Comparison of ENCODE assay signal across 8 mouse cellular contexts in the genomic region with DNA sequence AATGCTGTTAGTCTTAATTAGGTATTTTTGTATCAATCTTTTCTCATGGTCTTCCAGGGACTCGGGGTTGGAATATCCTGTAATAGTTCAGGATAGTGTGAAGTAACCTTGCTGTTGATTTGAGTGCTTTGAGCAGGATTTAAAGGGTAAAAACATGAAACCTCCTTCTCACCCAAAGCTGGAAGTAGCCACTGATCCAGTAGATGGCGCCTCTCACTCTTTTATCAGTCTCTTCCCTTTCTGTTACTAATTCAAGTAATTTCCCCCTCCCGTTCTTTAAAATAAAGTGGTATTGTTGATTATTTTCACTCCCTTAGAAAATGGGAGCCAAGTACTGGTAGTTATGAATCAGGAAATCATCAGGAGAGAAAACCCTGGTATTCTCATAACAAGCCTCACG. TPM values are rescaled to one million over a fixed set of nuclear protein-coding genes. Genes with fewer than 3 reads are reported as not detected.
DNase-seq lines count a peak whose midpoint lies in the region; ATAC-seq and TF ChIP-seq lines count a peak whose summit lies in the region.

No protein-coding gene starts in this region.

- H3K4me3 ChIP-seq in kidney, adult 2 months (ENCODE audit: insufficient read depth, low read depth, low read length): no peak overlapping the region
- H3K4me3 ChIP-seq in kidney, embryonic 16.5 days (ENCODE audit: low read length): no peak overlapping the region
- H3K4me3 ChIP-seq in thymus, adult 2 months (ENCODE audit: control insufficient read depth, insufficient read depth, low read length): no peak overlapping the region
- no peak overlapping the region for H3K4me3 ChIP-seq in forebrain, embryonic 16.5 days (replicated peaks; ENCODE audit: low read length)

- no peak for ATAC-seq in kidney, embryonic 16.5 days (ENCODE audit: low FRiP score, low TSS enrichment)
- ATAC-seq in forebrain, embryonic 16.5 days: no peak

- H3K27me3 ChIP-seq in kidney, adult 2 months (replicated peaks; ENCODE audit: control insufficient read depth, insufficient read depth, low read length): no peaks in the 10 kb centered on the region
- no peaks in the 10 kb centered on the region for H3K27me3 ChIP-seq in kidney, embryonic 16.5 days (ENCODE audit: insufficient read depth, low read length)
- H3K27me3 ChIP-seq in thymus, adult 2 months (ENCODE audit: control insufficient read depth, insufficient read depth, low read length): no peaks in the 10 kb centered on the region
- no peaks in the 10 kb centered on the region; the same call in 1 of the 2 replicates for H3K27me3 ChIP-seq in splenic B cell, adult 2 months (ENCODE audit: control insufficient read depth, insufficient read depth, low read length, poor library complexity, severe bottlenecking)
- H3K27me3 ChIP-seq in forebrain, embryonic 16.5 days (replicated peaks; ENCODE audit: control insufficient read depth, insufficient read depth, low read length): no peaks in the 10 kb centered on the region

- TF ChIP-seq CTCF in kidney, adult 2 months (conservative IDR thresholded peaks at IDR 0.05; ENCODE audit: insufficient read depth, insufficient read length, low read depth, low read length): 0 out of 2 replicates have a peak, but pooled peaks have one; percentile 5
- no peak for TF ChIP-seq CTCF in thymus, adult 2 months (IDR thresholded peaks at IDR 0.05; ENCODE audit: borderline replicate concordance, control insufficient read depth, extremely low read depth, insufficient read depth, low read length, poor library complexity)

- H3K4me1 ChIP-seq in kidney, adult 2 months (ENCODE audit: control insufficient read depth, insufficient read depth, low read length): no peaks in the 10 kb centered on the region
- H3K4me1 ChIP-seq in kidney, embryonic 16.5 days (ENCODE audit: insufficient read depth, low read length): peaks cover 5% of the 10 kb centered on the region
- H3K4me1 ChIP-seq in thymus, adult 2 months (replicated peaks; ENCODE audit: control insufficient read depth, insufficient read depth, low read length): no peaks in the 10 kb centered on the region
- peaks cover 2% of the 10 kb centered on the region; the same call in 1 of the 2 replicates for H3K4me1 ChIP-seq in forebrain, embryonic 16.5 days (replicated peaks; ENCODE audit: control insufficient read depth, insufficient read depth, low read length)

- WGBS in kidney, adult 2 months: 38% methylated on average over 4 of the region's 4 CpGs
- 47% methylated on average over 4 of the region's 4 CpGs for WGBS in kidney, embryonic 16.5 days
- WGBS in thymus, adult 2 months: 45% methylated on average over 4 of the region's 4 CpGs
- WGBS in forebrain, embryonic 16.5 days: 42% methylated on average over 4 of the region's 4 CpGs

- DNase-seq in kidney, adult 2 months: peak; percentile 41
- peak; percentile 42 for DNase-seq in thymus, adult 2 months
- DNase-seq in thymus, postnatal 36 days: no peak
- DNase-seq in embryo, embryonic 11 days: peak; percentile 60
- DNase-seq in splenic B cell, adult 2 months (ENCODE audit: low read depth, low spot score): peak; percentile 74
- DNase-seq in cerebellum, adult 11-12 months: no peak

- no peak overlapping the region for H3K4me2 ChIP-seq in kidney, embryonic 16.5 days (replicated peaks; ENCODE audit: low read depth, low read length)
- H3K4me2 ChIP-seq in forebrain, embryonic 16.5 days (ENCODE audit: low read length): no peak overlapping the region

- H3K9ac ChIP-seq in kidney, embryonic 16.5 days (replicated peaks; ENCODE audit: low read length): no peak overlapping the region
- H3K9ac ChIP-seq in forebrain, embryonic 16.5 days (replicated peaks; ENCODE audit: low read depth, low read length): no peak overlapping the region

- H3K36me3 ChIP-seq in kidney, adult 2 months (ENCODE audit: control insufficient read depth, insufficient read depth, low read length): no peaks in the 10 kb centered on the region
- H3K36me3 ChIP-seq in kidney, embryonic 16.5 days (ENCODE audit: insufficient read depth, low read length): peaks cover 21% of the 10 kb centered on the region
- H3K36me3 ChIP-seq in thymus, adult 2 months (ENCODE audit: control insufficient read depth, insufficient read depth, low read length): peaks cover 9% of the 10 kb centered on the region; the same call in 1 of the 2 replicates
- peaks cover 3% of the 10 kb centered on the region for H3K36me3 ChIP-seq in splenic B cell, adult 2 months (ENCODE audit: control insufficient read depth, insufficient read depth, low read length, poor library complexity, severe bottlenecking)
- H3K36me3 ChIP-seq in forebrain, embryonic 16.5 days (ENCODE audit: control insufficient read depth, insufficient read depth): peaks cover 6% of the 10 kb centered on the region

- no peak for TF ChIP-seq POLR2A in kidney, adult 2 months (IDR thresholded peaks at IDR 0.05; ENCODE audit: low read depth, low read length)
- no peak for TF ChIP-seq POLR2A in thymus, adult 2 months (IDR thresholded peaks at IDR 0.05; ENCODE audit: control insufficient read depth, extremely low read depth, insufficient read depth, low read length, poor library complexity)

- H3K9me3 ChIP-seq in kidney, embryonic 16.5 days (ENCODE audit: low read length): no peaks in the 10 kb centered on the region
- no peaks in the 10 kb centered on the region for H3K9me3 ChIP-seq in forebrain, embryonic 16.5 days (ENCODE audit: control insufficient read depth, low read length)

- no peak overlapping the region for H3K27ac ChIP-seq in kidney, adult 2 months (ENCODE audit: insufficient read depth, low read depth, low read length)
- no peak overlapping the region for H3K27ac ChIP-seq in kidney, embryonic 16.5 days (ENCODE audit: low read length)
- no peak overlapping the region for H3K27ac ChIP-seq in thymus, adult 2 months (ENCODE audit: control insufficient read depth, insufficient read depth, low read length)
- no peak overlapping the region for H3K27ac ChIP-seq in forebrain, embryonic 16.5 days (ENCODE audit: low read length)

RNA-seq across cellular contexts. Expression of gene Knl1, which starts 6.0 kb away (rescaled TPM):
- polyA plus RNA-seq in kidney, adult 2 months (2012; rRNA removed): 0.03 and 0.05 TPM in 2 replicates
- 38.3 and 47.0 TPM in 2 replicates for polyA plus RNA-seq in kidney, embryonic 16.5 days (2015; fragmentation: Nextera tagmentation; extraction: Ambion mirVana)
- 3.8 and 4.8 TPM in 2 replicates for polyA plus RNA-seq in thymus, adult 2 months (2012; rRNA removed)
- polyA plus RNA-seq in forebrain, embryonic 16.5 days (2015; fragmentation: Nextera tagmentation; extraction: Ambion mirVana): 23.9 and 26.2 TPM in 2 replicates

RNA-seq across cellular contexts. Expression of gene Rpusd2, which starts 6.3 kb away (rescaled TPM):
- polyA plus RNA-seq in kidney, adult 2 months (2012; rRNA removed): 3.6 and 4.0 TPM in 2 replicates
- polyA plus RNA-seq in kidney, embryonic 16.5 days (2015; fragmentation: Nextera tagmentation; extraction: Ambion mirVana): 4.5 and 5.3 TPM in 2 replicates
- 7.8 and 10.4 TPM in 2 replicates for polyA plus RNA-seq in thymus, adult 2 months (2012; rRNA removed)
- polyA plus RNA-seq in forebrain, embryonic 16.5 days (2015; fragmentation: Nextera tagmentation; extraction: Ambion mirVana): 5.0 and 5.1 TPM in 2 replicates

RNA-seq across cellular contexts. Expression of gene Ccdc32, which starts 11.7 kb away (rescaled TPM):
- polyA plus RNA-seq in kidney, adult 2 months (2012; rRNA removed): 9.5 and 11.9 TPM in 2 replicates
- 23.3 and 26.9 TPM in 2 replicates for polyA plus RNA-seq in kidney, embryonic 16.5 days (2015; fragmentation: Nextera tagmentation; extraction: Ambion mirVana)
- polyA plus RNA-seq in thymus, adult 2 months (2012; rRNA removed): 6.1 and 7.1 TPM in 2 replicates
- polyA plus RNA-seq in forebrain, embryonic 16.5 days (2015; fragmentation: Nextera tagmentation; extraction: Ambion mirVana): 41.6 and 46.1 TPM in 2 replicates

Comparison
In these comparisons a context has a peak if more than half of its experiments do, and no peak if none do; other contexts are left out.
1. DNase-seq: peak in kidney, adult 2 months (single experiment), thymus, adult 2 months (single experiment), embryo, embryonic 11 days (single experiment) and splenic B cell, adult 2 months (single experiment); none in thymus, postnatal 36 days (0 of 2) and cerebellum, adult 11-12 months (single experiment).